Mouse (Mus musculus): ENCODE measurements around the gene Med19. TPM values are rescaled to one million over a fixed set of nuclear protein-coding genes. Genes with fewer than 3 reads are reported as not detected.

Med19 gene
- polyA plus RNA-seq, 1 experiment from 2014 or later: 26.6 TPM

- H3K9me3 ChIP-seq (ENCODE audit: control insufficient read depth, low read length): no peaks in the 10 kb centered on the region
- H3K36me3 ChIP-seq (ENCODE audit: control insufficient read depth, insufficient read depth, low read length): peaks cover 96% of the 10 kb centered on the region
- no peak overlapping the region for H3K4me2 ChIP-seq (ENCODE audit: low read length)
- no peaks in the 10 kb centered on the region for H3K27me3 ChIP-seq (ENCODE audit: control insufficient read depth, insufficient read depth, low read length)
- H3K9ac ChIP-seq (ENCODE audit: low read length): no peak overlapping the region
- H3K4me3 ChIP-seq (ENCODE audit: control insufficient read depth in 1 of 2, insufficient read depth in 1 of 2, low read depth in 1 of 2, low read length in 2 of 2): no peak overlapping the region
- no peak for ATAC-seq (ENCODE audit: insufficient number of reproducible peaks, insufficient read depth, low FRiP score, low read depth)
- no peak overlapping the region for H3K27ac ChIP-seq (replicated peaks in 1 of 2; ENCODE audit: control insufficient read depth in 1 of 2, insufficient read depth in 1 of 2, low read depth in 2 of 2, low read length in 2 of 2)
- 86% methylated on average over 12 of the region's 12 CpGs for WGBS
- no peaks in the 10 kb centered on the region for H3K4me1 ChIP-seq (ENCODE audit: control insufficient read depth in 2 of 2, insufficient read depth in 2 of 2, low read length in 2 of 2)
Observed at GRCm38 (mm10) chr2:84690050-84690449, 11.8 kb downstream of the Med19 start.

- H3K36me3 ChIP-seq (ENCODE audit: control insufficient read depth, insufficient read depth, low read length): peaks cover 84% of the 10 kb centered on the region
- H3K4me1 ChIP-seq (ENCODE audit: control insufficient read depth in 2 of 2, insufficient read depth in 2 of 2, low read length in 2 of 2): no peaks in the 10 kb centered on the region
- H3K27me3 ChIP-seq (ENCODE audit: control insufficient read depth, insufficient read depth, low read length): no peaks in the 10 kb centered on the region
- 87% methylated on average over 5 of the region's 5 CpGs for WGBS
- ATAC-seq (ENCODE audit: insufficient number of reproducible peaks, insufficient read depth, low FRiP score, low read depth): no peak
- no peaks in the 10 kb centered on the region for H3K9me3 ChIP-seq (ENCODE audit: control insufficient read depth, low read length)
- no peak overlapping the region for H3K4me2 ChIP-seq (ENCODE audit: low read length)
- H3K9ac ChIP-seq (ENCODE audit: low read length): no peak overlapping the region
- no peak overlapping the region for H3K27ac ChIP-seq (replicated peaks in 1 of 2; ENCODE audit: control insufficient read depth in 1 of 2, insufficient read depth in 1 of 2, low read depth in 2 of 2, low read length in 2 of 2)
- H3K4me3 ChIP-seq (ENCODE audit: control insufficient read depth in 1 of 2, insufficient read depth in 1 of 2, low read depth in 1 of 2, low read length in 2 of 2): no peak overlapping the region
Observed at GRCm38 (mm10) chr2:84695007-84695695, 16.9 kb downstream of the Med19 start.

GRCm38 (mm10) chr2:84703497-84703896, 25.3 kb downstream of the Med19 start:
- ATAC-seq (ENCODE audit: insufficient number of reproducible peaks, insufficient read depth, low FRiP score, low read depth): no peak
- Histone ChIP-seq H3K9me3 (ENCODE audit: control insufficient read depth, low read length) (no peaks in the 10 kb centered on the region), H3K9ac (ENCODE audit: low read length) (no peak overlapping the region), H3K36me3 (ENCODE audit: control insufficient read depth, insufficient read depth, low read length) (peaks cover 85% of the 10 kb centered on the region), H3K27me3 (ENCODE audit: control insufficient read depth, insufficient read depth, low read length) (no peaks in the 10 kb centered on the region), H3K4me1 (ENCODE audit: control insufficient read depth in 2 of 2, insufficient read depth in 2 of 2, low read length in 2 of 2) (no peaks in the 10 kb centered on the region), H3K4me2 (ENCODE audit: low read length) (no peak overlapping the region), H3K4me3 (ENCODE audit: control insufficient read depth in 1 of 2, insufficient read depth in 1 of 2, low read depth in 1 of 2, low read length in 2 of 2) (no peak overlapping the region), H3K27ac (replicated peaks in 1 of 2; ENCODE audit: control insufficient read depth in 1 of 2, insufficient read depth in 1 of 2, low read depth in 2 of 2, low read length in 2 of 2) (no peak overlapping the region)
- WGBS: 79% methylated on average over 1 of the region's 1 CpGs

GRCm38 (mm10) chr2:84704329-84704728, 26.1 kb downstream of the Med19 start:
- peaks cover 88% of the 10 kb centered on the region for H3K36me3 ChIP-seq (ENCODE audit: control insufficient read depth, insufficient read depth, low read length)
- H3K4me3 ChIP-seq (ENCODE audit: control insufficient read depth in 1 of 2, insufficient read depth in 1 of 2, low read depth in 1 of 2, low read length in 2 of 2): no peak overlapping the region
- no peak overlapping the region for H3K27ac ChIP-seq (replicated peaks in 1 of 2; ENCODE audit: control insufficient read depth in 1 of 2, insufficient read depth in 1 of 2, low read depth in 2 of 2, low read length in 2 of 2)
- H3K4me2 ChIP-seq (ENCODE audit: low read length): no peak overlapping the region
- ATAC-seq (ENCODE audit: insufficient number of reproducible peaks, insufficient read depth, low FRiP score, low read depth): no peak
- WGBS: 79% methylated on average over 5 of the region's 5 CpGs
- no peaks in the 10 kb centered on the region for H3K4me1 ChIP-seq (ENCODE audit: control insufficient read depth in 2 of 2, insufficient read depth in 2 of 2, low read length in 2 of 2)
- no peaks in the 10 kb centered on the region for H3K9me3 ChIP-seq (ENCODE audit: control insufficient read depth, low read length)
- H3K9ac ChIP-seq (ENCODE audit: low read length): no peak overlapping the region
- H3K27me3 ChIP-seq (ENCODE audit: control insufficient read depth, insufficient read depth, low read length): no peaks in the 10 kb centered on the region

GRCm38 (mm10) chr2:84705295-84705694, 27.1 kb downstream of the Med19 start:
- 88% methylated on average over 1 of the region's 1 CpGs for WGBS
- peaks cover 93% of the 10 kb centered on the region for H3K36me3 ChIP-seq (ENCODE audit: control insufficient read depth, insufficient read depth, low read length)

GRCm38 (mm10) chr2:84707523-84707922, 29.3 kb downstream of the Med19 start:
- Histone ChIP-seq H3K9ac (ENCODE audit: low read length) (no peak overlapping the region), H3K27ac (replicated peaks in 1 of 2; ENCODE audit: control insufficient read depth in 1 of 2, insufficient read depth in 1 of 2, low read depth in 2 of 2, low read length in 2 of 2) (no peak overlapping the region), H3K27me3 (ENCODE audit: control insufficient read depth, insufficient read depth, low read length) (no peaks in the 10 kb centered on the region), H3K4me1 (ENCODE audit: control insufficient read depth in 2 of 2, insufficient read depth in 2 of 2, low read length in 2 of 2) (no peaks in the 10 kb centered on the region), H3K4me3 (ENCODE audit: control insufficient read depth in 1 of 2, insufficient read depth in 1 of 2, low read depth in 1 of 2, low read length in 2 of 2) (no peak overlapping the region), H3K9me3 (ENCODE audit: control insufficient read depth, low read length) (no peaks in the 10 kb centered on the region), H3K4me2 (ENCODE audit: low read length) (no peak overlapping the region), H3K36me3 (ENCODE audit: control insufficient read depth, insufficient read depth, low read length) (peaks cover 88% of the 10 kb centered on the region)
- no peak for ATAC-seq (ENCODE audit: insufficient number of reproducible peaks, insufficient read depth, low FRiP score, low read depth)
- 73% methylated on average over 1 of the region's 1 CpGs for WGBS

More at GRCm38 (mm10) chr2:84705295-84705694, 27.1 kb downstream of the Med19 start:
- H3K4me2 ChIP-seq (ENCODE audit: low read length): no peak overlapping the region
- H3K9me3 ChIP-seq (ENCODE audit: control insufficient read depth, low read length): no peaks in the 10 kb centered on the region
- no peaks in the 10 kb centered on the region for H3K27me3 ChIP-seq (ENCODE audit: control insufficient read depth, insufficient read depth, low read length)
- no peak for ATAC-seq (ENCODE audit: insufficient number of reproducible peaks, insufficient read depth, low FRiP score, low read depth)
- no peaks in the 10 kb centered on the region for H3K4me1 ChIP-seq (ENCODE audit: control insufficient read depth in 2 of 2, insufficient read depth in 2 of 2, low read length in 2 of 2)
- no peak overlapping the region for H3K27ac ChIP-seq (replicated peaks in 1 of 2; ENCODE audit: control insufficient read depth in 1 of 2, insufficient read depth in 1 of 2, low read depth in 2 of 2, low read length in 2 of 2)
- no peak overlapping the region for H3K9ac ChIP-seq (ENCODE audit: low read length)
- no peak overlapping the region for H3K4me3 ChIP-seq (ENCODE audit: control insufficient read depth in 1 of 2, insufficient read depth in 1 of 2, low read depth in 1 of 2, low read length in 2 of 2)

GRCm38 (mm10) chr2:84711898-84712297, 33.7 kb downstream of the Med19 start:
- no peaks in the 10 kb centered on the region for H3K27me3 ChIP-seq (ENCODE audit: control insufficient read depth, insufficient read depth, low read length)
- H3K9ac ChIP-seq (ENCODE audit: low read length): no peak overlapping the region
- ATAC-seq (ENCODE audit: insufficient number of reproducible peaks, insufficient read depth, low FRiP score, low read depth): no peak
- H3K4me3 ChIP-seq (ENCODE audit: control insufficient read depth in 1 of 2, insufficient read depth in 1 of 2, low read depth in 1 of 2, low read length in 2 of 2): no peak overlapping the region
- no peaks in the 10 kb centered on the region for H3K9me3 ChIP-seq (ENCODE audit: control insufficient read depth, low read length)
- peaks cover 46% of the 10 kb centered on the region for H3K36me3 ChIP-seq (ENCODE audit: control insufficient read depth, insufficient read depth, low read length)
- H3K4me1 ChIP-seq (ENCODE audit: control insufficient read depth in 2 of 2, insufficient read depth in 2 of 2, low read length in 2 of 2): peaks cover 0 to 15% of the 10 kb centered on the region in 2 experiments; a peak in 2 of 4 replicates
- 90% methylated on average over 2 of the region's 2 CpGs for WGBS
- H3K27ac ChIP-seq (replicated peaks in 1 of 2; ENCODE audit: control insufficient read depth in 1 of 2, insufficient read depth in 1 of 2, low read depth in 2 of 2, low read length in 2 of 2): no peak overlapping the region
- no peak overlapping the region for H3K4me2 ChIP-seq (ENCODE audit: low read length)

GRCm38 (mm10) chr2:84714422-84714810, 36.2 kb downstream of the Med19 start:
- Histone ChIP-seq H3K36me3 (ENCODE audit: control insufficient read depth, insufficient read depth, low read length) (peaks cover 24% of the 10 kb centered on the region), H3K9me3 (ENCODE audit: control insufficient read depth, low read length) (no peaks in the 10 kb centered on the region), H3K4me1 (ENCODE audit: control insufficient read depth in 2 of 2, insufficient read depth in 2 of 2, low read length in 2 of 2) (peaks cover 0 to 15% of the 10 kb centered on the region in 2 experiments; a peak in 2 of 4 replicates), H3K27me3 (ENCODE audit: control insufficient read depth, insufficient read depth, low read length) (no peaks in the 10 kb centered on the region), H3K27ac (replicated peaks in 1 of 2; ENCODE audit: control insufficient read depth in 1 of 2, insufficient read depth in 1 of 2, low read depth in 2 of 2, low read length in 2 of 2) (peak overlapping the region; percentile 98 to 99), H3K4me3 (ENCODE audit: control insufficient read depth in 1 of 2, insufficient read depth in 1 of 2, low read depth in 1 of 2, low read length in 2 of 2) (peak overlapping the region; percentile 92 to 94), H3K4me2 (ENCODE audit: low read length) (peak overlapping the region; percentile 79), H3K9ac (ENCODE audit: low read length) (peak overlapping the region; percentile 98)
- no peak for ATAC-seq (ENCODE audit: insufficient number of reproducible peaks, insufficient read depth, low FRiP score, low read depth)
- WGBS: under 1% methylated on average over 26 of the region's 26 CpGs

Data from heart, embryonic 14.5 days (tissue).